Mouse (Mus musculus): Measurements from ENCODE around the gene Dlst. TPM values are rescaled to one million over a fixed set of nuclear protein-coding genes. Genes with fewer than 3 reads are reported as not detected.

Dlst gene
- polyA plus RNA-seq, 1 experiment from 2014 or later = 69.4 TPM

DNA sequence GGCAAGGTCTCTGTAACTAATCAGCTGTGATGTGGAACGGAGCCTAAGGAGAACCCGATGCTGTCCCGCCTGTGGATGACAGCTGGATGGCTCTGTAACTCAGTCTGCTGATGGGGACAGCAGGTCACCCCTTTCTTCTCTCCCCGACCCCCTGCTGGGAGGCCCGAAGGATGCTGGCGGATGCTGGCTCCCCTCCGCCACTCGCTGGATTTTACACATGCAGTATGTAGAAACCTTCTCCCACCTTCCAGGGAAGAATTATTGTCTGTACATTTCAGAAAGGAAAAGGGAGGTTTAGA is 71.7 kb downstream of the Dlst start:
- 35% methylated on average over 8 of the region's 8 CpGs for WGBS (ENCODE audit: insufficient replicate concordance)
- H3K4me2 ChIP-seq = no peak overlapping the region
- H3K27ac ChIP-seq (replicated peaks) = no peak overlapping the region
- H3K4me3 ChIP-seq (replicated peaks) = no peak overlapping the region
- no peaks in the 10 kb centered on the region for H3K9me3 ChIP-seq (replicated peaks)
- ATAC-seq (ENCODE audit: insufficient read depth) = no peak
- peaks cover 3% of the 10 kb centered on the region for H3K4me1 ChIP-seq (replicated peaks)
- H3K36me3 ChIP-seq (replicated peaks) = no peaks in the 10 kb centered on the region
- H3K27me3 ChIP-seq = peaks cover 55% of the 10 kb centered on the region
- no peak overlapping the region for H3K9ac ChIP-seq

DNA sequence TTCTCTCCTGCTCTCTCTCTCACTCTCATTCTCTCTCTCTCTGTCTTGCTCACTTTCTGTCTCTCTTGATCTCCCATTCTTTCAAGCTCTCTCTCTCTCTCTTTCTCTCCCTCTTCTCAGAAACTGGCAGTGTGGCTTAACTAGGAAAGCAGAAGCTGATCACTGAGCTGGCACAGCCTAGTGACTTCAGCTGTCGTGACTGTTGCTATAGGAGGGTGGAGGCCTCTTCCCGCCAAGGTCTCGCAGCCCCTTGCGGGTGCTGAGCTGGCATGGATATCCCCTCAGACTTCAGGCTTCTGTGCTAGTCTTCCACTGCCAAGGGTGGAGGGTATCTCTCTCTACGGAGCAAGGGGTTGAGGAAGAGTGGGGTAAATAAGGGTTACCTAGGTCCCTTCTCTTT is 72.3 kb downstream of the Dlst start:
- no peak for ATAC-seq (ENCODE audit: insufficient read depth)
- H3K9me3 ChIP-seq (replicated peaks) = no peaks in the 10 kb centered on the region
- no peaks in the 10 kb centered on the region for H3K4me1 ChIP-seq (replicated peaks)
- 39% methylated on average over 5 of the region's 5 CpGs for WGBS (ENCODE audit: insufficient replicate concordance)
- no peak overlapping the region for H3K4me2 ChIP-seq
- no peak overlapping the region for H3K27ac ChIP-seq (replicated peaks)
- no peaks in the 10 kb centered on the region for H3K36me3 ChIP-seq (replicated peaks)
- H3K9ac ChIP-seq = no peak overlapping the region
- H3K27me3 ChIP-seq = peaks cover 49% of the 10 kb centered on the region
- no peak overlapping the region for H3K4me3 ChIP-seq (replicated peaks)

- no peak overlapping the region for H3K9ac ChIP-seq
- H3K4me2 ChIP-seq = no peak overlapping the region
- peaks cover 37% of the 10 kb centered on the region for H3K27me3 ChIP-seq
- WGBS (ENCODE audit: insufficient replicate concordance) = 50% methylated on average over 5 of the region's 5 CpGs
- no peaks in the 10 kb centered on the region for H3K36me3 ChIP-seq (replicated peaks)
- H3K4me1 ChIP-seq (replicated peaks) = no peaks in the 10 kb centered on the region
- ATAC-seq (ENCODE audit: insufficient read depth) = no peak
- no peak overlapping the region for H3K27ac ChIP-seq (replicated peaks)
- H3K9me3 ChIP-seq (replicated peaks) = no peaks in the 10 kb centered on the region
- H3K4me3 ChIP-seq (replicated peaks) = no peak overlapping the region
These were observed 73.5 kb downstream of the Dlst start for GRCm38 (mm10) chr12:85184118-85184517.

Other genes starting within 250 kb of the Dlst start
- 0.26 and 0.35 TPM in 2 replicates for gene Ltbp2, start 234.3 kb upstream of the Dlst start, polyA plus RNA-seq (2015; fragmentation: Nextera tagmentation; extraction: Ambion mirVana)
- gene Fcf1, start 139.9 kb upstream of the Dlst start, polyA plus RNA-seq (2015; fragmentation: Nextera tagmentation; extraction: Ambion mirVana) = 74.8 and 79.8 TPM in 2 replicates
- gene Arel1, start 139.9 kb upstream of the Dlst start, polyA plus RNA-seq (2015; fragmentation: Nextera tagmentation; extraction: Ambion mirVana) = 14.6 and 14.8 TPM in 2 replicates
- 6.2 and 7.1 TPM in 2 replicates for gene Ylpm1, start 114.5 kb upstream of the Dlst start, polyA plus RNA-seq (2015; fragmentation: Nextera tagmentation; extraction: Ambion mirVana)
- 2.8 and 3.1 TPM in 2 replicates for gene Prox2, start 74 bp upstream of the Dlst start, polyA plus RNA-seq (2015; fragmentation: Nextera tagmentation; extraction: Ambion mirVana)
- gene Rps6kl1, start 40.4 kb downstream of the Dlst start, polyA plus RNA-seq (2015; fragmentation: Nextera tagmentation; extraction: Ambion mirVana) = 0.56 and 0.64 TPM in 2 replicates
- 0.52 and 0.56 TPM in 2 replicates for gene Pgf, start 67.0 kb downstream of the Dlst start, polyA plus RNA-seq (2015; fragmentation: Nextera tagmentation; extraction: Ambion mirVana)
- gene Eif2b2, start 108.6 kb downstream of the Dlst start, polyA plus RNA-seq (2015; fragmentation: Nextera tagmentation; extraction: Ambion mirVana) = 34.9 and 36.4 TPM in 2 replicates
- gene Mlh3, start 159.8 kb downstream of the Dlst start, polyA plus RNA-seq (2015; fragmentation: Nextera tagmentation; extraction: Ambion mirVana) = 2.1 and 2.4 TPM in 2 replicates
- gene Acyp1, start 177.6 kb downstream of the Dlst start, polyA plus RNA-seq (2015; fragmentation: Nextera tagmentation; extraction: Ambion mirVana) = 36.6 and 50.7 TPM in 2 replicates
- 0.08 and 0.12 TPM in 2 replicates for gene Zc2hc1c, start 177.8 kb downstream of the Dlst start, polyA plus RNA-seq (2015; fragmentation: Nextera tagmentation; extraction: Ambion mirVana)
- gene Nek9, start 228.5 kb downstream of the Dlst start, polyA plus RNA-seq (2015; fragmentation: Nextera tagmentation; extraction: Ambion mirVana) = 5.7 and 6.1 TPM in 2 replicates

Data from liver, embryonic 15.5 days (tissue).